Comparison of ENCODE assay signal across 27 mouse cellular contexts in the genomic region with DNA sequence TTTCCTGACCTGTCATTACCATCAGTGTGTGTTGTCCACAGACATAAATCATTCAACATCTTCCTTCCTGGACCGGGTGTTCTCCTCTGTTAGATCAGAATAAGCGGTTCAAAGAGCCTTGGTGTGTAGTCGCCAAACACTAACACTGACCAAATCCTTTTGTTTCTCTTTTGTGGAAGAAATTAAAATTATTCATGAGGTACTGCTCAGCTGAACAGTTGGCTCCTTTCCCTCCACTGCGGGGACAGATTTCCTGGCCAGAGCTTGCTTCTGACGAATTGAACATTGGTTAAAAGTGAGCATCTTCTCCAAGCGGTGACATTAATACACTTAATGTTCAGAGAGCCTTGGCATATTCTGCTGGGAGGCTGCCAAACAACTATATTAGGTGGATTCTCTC.
A peak's percentile ranks its signal among the peaks of the same experiment; 100 is the strongest.
DNase-seq lines count a peak whose midpoint lies in the region; ATAC-seq and TF ChIP-seq lines count a peak whose summit lies in the region.
"Had no signal": no experiment of that assay in that cellular context is flagged by ENCODE, and none has a peak within 500 bp of the region (broad histone marks: within the 10 kb centered on the region; RNA-seq: fewer than 3 reads in every experiment).

No protein-coding gene starts in this region.

- no peak overlapping the region for H3K9ac ChIP-seq in hindbrain, embryonic 14.5 days
- H3K9ac ChIP-seq: embryonic facial prominence, embryonic 12.5 days; heart, embryonic 13.5 days; limb, embryonic 12.5 days; midbrain, embryonic 12.5 days had no signal

- H3K36me3 ChIP-seq in hindbrain, embryonic 14.5 days (replicated peaks; ENCODE audit: control insufficient read depth, insufficient read depth) = no peaks in the 10 kb centered on the region
- no peaks in the 10 kb centered on the region for H3K36me3 ChIP-seq in hindbrain, embryonic 10.5 days
- H3K36me3 ChIP-seq: embryonic facial prominence, embryonic 12.5 days; heart, embryonic 13.5 days; limb, embryonic 12.5 days; midbrain, embryonic 12.5 days had no signal

- H3K9me3 ChIP-seq in hindbrain, embryonic 14.5 days (ENCODE audit: control insufficient read depth, low read length) = no peaks in the 10 kb centered on the region
- no peaks in the 10 kb centered on the region for H3K9me3 ChIP-seq in hindbrain, embryonic 10.5 days
- H3K9me3 ChIP-seq: embryonic facial prominence, embryonic 12.5 days; heart, embryonic 13.5 days; limb, embryonic 12.5 days; midbrain, embryonic 12.5 days had no signal

- POLR2A ChIA-PET in Patski (lab: Charles Lee) = no interaction called here

- H3K27ac ChIP-seq in hindbrain, embryonic 14.5 days = no peak overlapping the region
- no peak overlapping the region for H3K27ac ChIP-seq in hindbrain, embryonic 10.5 days
- H3K27ac ChIP-seq: embryonic facial prominence, embryonic 12.5 days; heart, adult 2 months; heart, embryonic 13.5 days; limb, embryonic 12.5 days; midbrain, embryonic 12.5 days; stomach, postnatal 0 days had no signal

- CTCF ChIA-PET in Patski (lab: Charles Lee) = no interaction called here

- TF ChIP-seq CTCF in Patski (IDR thresholded peaks at IDR 0.05) = no peak

- H3K4me2 ChIP-seq in hindbrain, embryonic 14.5 days (replicated peaks) = no peak overlapping the region
- H3K4me2 ChIP-seq: embryonic facial prominence, embryonic 12.5 days; heart, embryonic 13.5 days; limb, embryonic 12.5 days; liver, embryonic 11.5 days; midbrain, embryonic 12.5 days had no signal

- H3K27me3 ChIP-seq in hindbrain, embryonic 14.5 days (ENCODE audit: control insufficient read depth, insufficient read depth, low read length) = no peaks in the 10 kb centered on the region
- H3K27me3 ChIP-seq in hindbrain, embryonic 10.5 days (ENCODE audit: insufficient read depth, poor library complexity, severe bottlenecking) = no peaks in the 10 kb centered on the region
- H3K27me3 ChIP-seq in Patski = no peaks in the 10 kb centered on the region
- H3K27me3 ChIP-seq: embryonic facial prominence, embryonic 12.5 days; heart, embryonic 13.5 days; limb, embryonic 12.5 days; midbrain, embryonic 12.5 days had no signal

- peak; percentile 34; the same call in 1 of the 2 replicates for ATAC-seq in hindbrain, embryonic 14.5 days (ENCODE audit: low FRiP score)
- peak; percentile 21 for ATAC-seq in Patski
- ATAC-seq: hindbrain, embryonic 16.5 days; intestine, embryonic 16.5 days had no signal

- no peaks in the 10 kb centered on the region for H3K4me1 ChIP-seq in hindbrain, embryonic 14.5 days (replicated peaks; ENCODE audit: control insufficient read depth, insufficient read depth, low read length)
- H3K4me1 ChIP-seq in hindbrain, embryonic 10.5 days (replicated peaks) = no peaks in the 10 kb centered on the region
- H3K4me1 ChIP-seq: embryonic facial prominence, embryonic 12.5 days; limb, embryonic 12.5 days; midbrain, embryonic 12.5 days had no signal

- intact Hi-C loops in left cerebral cortex, postnatal 4 days (cut with DNase I) = no loop called here

- in situ Hi-C loops in Patski (cut with MboI; ENCODE audit: low pct_unique_long_range_greater_than_20kb) = no loop called here

- no peak overlapping the region for H3K4me3 ChIP-seq in hindbrain, embryonic 14.5 days (replicated peaks; ENCODE audit: low read length)
- H3K4me3 ChIP-seq in hindbrain, embryonic 10.5 days = no peak overlapping the region
- H3K4me3 ChIP-seq: embryonic facial prominence, embryonic 12.5 days; heart, adult 2 months; heart, embryonic 13.5 days; limb, embryonic 12.5 days; midbrain, embryonic 12.5 days had no signal

- WGBS in hindbrain, embryonic 14.5 days = 38% methylated on average over 6 of the region's 6 CpGs
- 80% methylated on average over 6 of the region's 6 CpGs for WGBS in hindbrain, embryonic 10.5 days

- peak; percentile 76 to 77 for DNase-seq in cerebellum, postnatal 10 days
- DNase-seq in cerebellum, postnatal 36 days = no peak
- no peak for DNase-seq in hindbrain, embryonic 14.5 days (ENCODE audit: low spot score)
- no peak for DNase-seq in hindbrain, embryonic 10.5 days (ENCODE audit: low spot score)
- peak; percentile 41 for DNase-seq in left cerebral cortex, postnatal 4 days
- no peak for DNase-seq in left cerebral cortex, adult 8-10 months (ENCODE audit: low spot score in 2 of 2)
- DNase-seq in Patski (ENCODE audit: low read depth, low spot score) = no peak
- DNase-seq in urinary bladder, adult 18-20 months (ENCODE audit: low spot score in 2 of 2) = no peak
- DNase-seq: adrenal gland, postnatal 14 days; cerebellum, adult 9-11 months; gastrocnemius, postnatal 36 days; heart, adult 2 months; heart, postnatal 14 days; kidney, adult 9 months; kidney, postnatal 25 days; lung, adult 18-20 months; lung, postnatal 10 days; thymus, adult 2 months; thymus, postnatal 4 days had no signal

Comparison
In these comparisons a context has a peak if more than half of its experiments do, and no peak if none do; other contexts are left out.
1. DNase-seq: peak in cerebellum, postnatal 10 days (2 of 2) and left cerebral cortex, postnatal 4 days (single experiment); none in cerebellum, postnatal 36 days (0 of 2), hindbrain, embryonic 14.5 days (single experiment), hindbrain, embryonic 10.5 days (single experiment), left cerebral cortex, adult 8-10 months (0 of 2), Patski (single experiment) and urinary bladder, adult 18-20 months (0 of 2).